Mouse (Mus musculus): ENCODE measurements around the gene Ano6.
A peak's percentile ranks its signal among the peaks of the same experiment; 100 is the strongest.

DNA sequence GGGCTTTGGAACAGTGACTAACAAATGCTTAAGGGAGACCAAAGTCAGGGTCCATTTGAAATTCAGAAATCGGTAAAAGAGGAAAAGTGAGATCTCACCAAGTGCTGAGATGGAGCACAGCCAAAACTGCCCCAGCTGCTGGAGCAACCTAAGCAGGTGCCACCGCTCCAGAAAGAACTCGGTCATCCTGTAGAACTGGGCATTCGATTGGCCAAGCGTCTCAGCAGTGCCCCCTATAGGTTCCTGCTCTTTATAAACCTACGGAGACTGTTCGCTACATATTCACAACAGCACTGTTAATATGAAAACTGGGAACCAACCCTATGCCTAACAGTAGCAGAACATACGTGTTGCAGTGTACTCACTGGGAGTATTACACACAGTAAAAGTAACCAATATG lies 180.7 kb downstream of the Ano6 start:
- TF ChIP-seq CTCF (IDR thresholded peaks at IDR 0.05; ENCODE audit: insufficient read depth, low read length): 0 out of 2 replicates have a peak, but pooled peaks have one; percentile 20
- TF ChIP-seq POLR2A (IDR thresholded peaks at IDR 0.05; ENCODE audit: borderline replicate concordance, extremely low read depth, low read depth, low read length): no peak
